Mouse (Mus musculus): ENCODE results near the gene Mchr1.

DNA sequence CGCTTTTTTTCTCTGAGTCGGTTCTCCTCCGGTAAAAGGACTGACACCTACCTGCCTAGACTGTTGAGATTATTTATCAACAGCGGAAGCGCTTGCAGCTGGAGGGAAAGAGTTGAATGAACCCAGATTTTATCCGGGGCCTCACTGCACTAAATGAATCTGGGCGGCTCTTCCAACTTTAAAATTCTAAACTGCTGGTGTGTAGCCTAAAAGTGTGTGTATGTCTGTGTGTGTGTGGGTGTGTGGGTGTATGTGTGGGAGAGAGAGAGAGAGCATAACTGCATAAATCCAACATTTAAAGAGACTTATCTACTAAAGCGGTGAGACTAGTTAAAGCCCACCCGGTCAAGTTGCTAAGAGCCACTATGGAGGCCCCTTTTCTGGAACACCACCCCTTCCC is 44.0 kb upstream of the Mchr1 start:
- TF ChIP-seq CTCF (IDR thresholded peaks at IDR 0.05; ENCODE audit: control insufficient read depth, insufficient read depth, insufficient read length) (no peak), CEBPB (IDR thresholded peaks at IDR 0.05; ENCODE audit: low read depth) (no peak), USF1 (IDR thresholded peaks at IDR 0.05; ENCODE audit: low read depth) (no peak), MYOD1 (IDR thresholded peaks at IDR 0.05; ENCODE audit: control insufficient read depth, insufficient read length, low read depth) (no peak), MYOG (IDR thresholded peaks at IDR 0.05; ENCODE audit: control insufficient read depth, extremely low read depth, insufficient read length) (no peak), MAX (IDR thresholded peaks at IDR 0.05) (no peak)
